Mouse (Mus musculus) heart, postnatal 0 days (tissue): Measurements from ENCODE around the gene Gpm6b.

Experiments used
- CTCF ChIP-seq: IDR thresholded peaks from 2 replicates; pipeline ENCODE4 v1.5.1; 2016; ENCODE audit warnings: antibody characterized with exemption, control low read depth, low read depth
- EP300 ChIP-seq: IDR thresholded peaks from 2 replicates; pipeline ENCODE4 v1.6.1; 2016; ENCODE audit warnings: antibody characterized with exemption, low read depth

DNA sequence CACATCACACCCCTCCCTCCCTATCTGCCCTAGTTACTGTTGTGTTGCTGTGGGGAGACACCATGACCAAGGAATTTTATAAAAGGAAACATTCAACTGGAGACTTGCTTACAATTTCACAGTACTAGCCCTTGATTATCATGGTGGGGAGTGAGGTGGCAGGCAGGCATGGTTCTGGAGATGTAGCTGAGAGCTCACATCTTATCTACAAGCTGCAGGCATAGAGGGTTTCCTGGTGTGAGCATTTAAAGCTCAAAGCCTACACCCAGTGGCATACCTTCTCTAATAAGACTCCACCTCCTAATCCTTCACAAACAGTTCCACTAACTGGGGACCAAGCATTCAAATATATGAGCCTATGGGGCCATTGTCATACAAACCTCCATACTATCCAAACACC lies 42.4 kb upstream of the Gpm6b start:
- no peak for TF ChIP-seq EP300
- no peak for TF ChIP-seq CTCF
